Mouse (Mus musculus): ENCODE measurements around the gene Ccnjl.

The Ccnjl gene

DNA sequence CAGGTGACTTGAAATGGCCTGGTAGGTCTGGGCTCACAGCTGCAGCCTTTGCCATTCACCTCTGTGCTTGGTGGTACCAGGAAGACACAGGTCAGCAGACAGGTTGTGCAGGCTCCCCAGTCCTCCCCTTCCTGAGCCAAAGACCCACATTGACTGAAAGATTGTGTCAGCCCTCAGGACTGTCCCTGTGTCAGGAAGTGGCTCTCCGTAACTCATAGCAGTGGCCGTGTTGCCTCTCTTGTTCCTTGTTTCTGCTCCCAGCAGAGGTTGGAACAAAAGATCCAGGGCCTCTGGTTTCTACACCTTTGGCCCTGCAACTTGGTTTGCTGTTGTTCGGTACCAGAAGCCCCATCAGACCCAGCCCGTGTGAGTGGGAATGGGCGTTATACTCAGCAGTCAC, 40.6 kb downstream of the Ccnjl start:
- DNase-seq (ENCODE audit: low spot score): no peak

GRCm38 (mm10) chr11:43569595-43569994, 41.0 kb downstream of the Ccnjl start:
- no peak for DNase-seq (ENCODE audit: low spot score)

DNA sequence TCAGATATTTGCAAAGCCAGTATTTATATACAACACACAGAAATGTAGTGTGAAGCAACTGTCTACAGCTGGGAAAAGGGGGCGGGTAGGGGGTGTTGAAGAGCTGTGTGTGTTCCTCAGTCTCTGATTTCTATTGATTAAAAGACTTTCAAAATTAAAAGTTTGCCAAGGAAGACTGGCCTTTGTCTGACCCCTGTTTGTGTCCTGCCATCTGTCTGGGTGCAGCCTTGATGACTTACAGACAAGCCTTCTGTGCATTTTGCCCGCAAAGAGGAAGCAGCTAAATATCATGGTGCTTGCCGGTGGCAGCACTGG, 46.4 kb downstream of the Ccnjl start:
- DNase-seq (ENCODE audit: low spot score): no peak

DNA sequence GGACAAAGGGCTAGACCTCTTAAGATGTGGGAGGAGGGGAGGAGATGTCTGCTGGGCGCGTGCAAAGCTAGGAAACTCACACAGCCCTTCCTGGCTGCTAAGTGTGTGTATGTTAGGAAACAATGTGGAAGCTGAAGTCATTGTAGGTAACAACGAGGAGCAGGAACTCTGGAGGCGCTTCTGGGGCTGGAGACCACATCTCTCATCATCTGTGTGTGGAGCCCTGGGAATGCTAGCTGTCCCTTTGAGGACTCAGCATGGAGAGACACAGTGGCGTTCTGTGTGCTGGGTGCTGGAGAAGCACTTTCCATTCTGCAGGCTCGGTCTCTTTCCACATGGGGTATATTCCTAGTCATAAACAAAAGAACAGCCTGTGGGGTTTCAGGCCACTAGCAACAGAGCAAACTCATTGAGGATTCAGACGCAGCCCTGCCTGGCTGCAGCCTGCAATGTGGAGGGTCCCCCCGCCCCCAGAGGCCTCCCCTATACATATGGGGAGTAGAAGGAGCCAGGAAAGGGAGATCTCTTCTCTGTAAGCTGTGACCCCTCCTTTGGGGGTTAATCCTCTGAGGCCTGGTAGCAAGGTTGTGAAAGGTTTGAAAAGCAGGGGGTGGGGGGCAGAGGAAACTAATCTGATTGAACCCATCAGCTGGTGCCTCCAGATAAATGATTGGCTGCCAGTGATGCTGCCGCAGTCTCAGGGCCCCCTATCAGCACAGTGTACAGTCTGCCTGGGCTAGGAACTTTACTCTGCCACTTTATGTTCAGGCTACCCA, 47.0 kb downstream of the Ccnjl start:
- DNase-seq (ENCODE audit: low spot score): no peak

DNA sequence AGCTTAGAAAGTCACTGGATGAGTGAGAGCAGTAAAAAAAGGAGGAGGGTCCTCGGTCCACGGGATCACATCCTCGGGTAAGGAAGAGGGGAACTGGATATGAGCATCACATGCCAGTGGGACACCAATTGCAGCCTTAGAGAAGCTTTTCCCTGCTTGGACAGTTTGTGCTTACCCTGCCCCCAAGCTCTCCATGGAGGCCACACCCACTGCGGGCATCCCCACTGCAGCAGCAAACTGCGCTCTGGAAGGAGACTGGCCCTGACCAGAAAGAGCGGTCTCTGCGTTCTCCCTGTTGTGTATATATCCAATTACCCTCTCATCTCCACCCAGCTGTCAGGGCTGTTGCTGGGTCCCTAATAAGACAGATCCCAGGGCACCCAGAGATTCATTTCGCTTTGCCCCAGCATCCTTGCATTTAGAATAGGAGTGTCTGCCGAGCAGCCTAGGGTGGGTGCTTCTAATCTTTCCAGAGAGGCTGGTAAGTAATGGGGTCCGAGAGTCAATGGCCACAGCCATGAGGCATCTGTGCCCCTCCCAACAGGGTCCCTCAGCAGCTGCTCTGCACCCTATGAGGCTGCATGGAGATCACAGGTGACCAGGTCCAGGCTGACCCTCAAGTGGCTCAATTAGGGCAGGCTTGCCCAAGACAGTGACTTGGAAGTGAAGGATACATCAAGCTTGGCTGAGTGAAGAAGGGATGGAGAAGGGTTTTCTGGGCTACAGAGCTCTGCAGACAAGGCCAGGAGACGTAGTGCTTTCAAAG, 49.3 kb downstream of the Ccnjl start:
- DNase-seq (ENCODE audit: low spot score): no peak

DNA sequence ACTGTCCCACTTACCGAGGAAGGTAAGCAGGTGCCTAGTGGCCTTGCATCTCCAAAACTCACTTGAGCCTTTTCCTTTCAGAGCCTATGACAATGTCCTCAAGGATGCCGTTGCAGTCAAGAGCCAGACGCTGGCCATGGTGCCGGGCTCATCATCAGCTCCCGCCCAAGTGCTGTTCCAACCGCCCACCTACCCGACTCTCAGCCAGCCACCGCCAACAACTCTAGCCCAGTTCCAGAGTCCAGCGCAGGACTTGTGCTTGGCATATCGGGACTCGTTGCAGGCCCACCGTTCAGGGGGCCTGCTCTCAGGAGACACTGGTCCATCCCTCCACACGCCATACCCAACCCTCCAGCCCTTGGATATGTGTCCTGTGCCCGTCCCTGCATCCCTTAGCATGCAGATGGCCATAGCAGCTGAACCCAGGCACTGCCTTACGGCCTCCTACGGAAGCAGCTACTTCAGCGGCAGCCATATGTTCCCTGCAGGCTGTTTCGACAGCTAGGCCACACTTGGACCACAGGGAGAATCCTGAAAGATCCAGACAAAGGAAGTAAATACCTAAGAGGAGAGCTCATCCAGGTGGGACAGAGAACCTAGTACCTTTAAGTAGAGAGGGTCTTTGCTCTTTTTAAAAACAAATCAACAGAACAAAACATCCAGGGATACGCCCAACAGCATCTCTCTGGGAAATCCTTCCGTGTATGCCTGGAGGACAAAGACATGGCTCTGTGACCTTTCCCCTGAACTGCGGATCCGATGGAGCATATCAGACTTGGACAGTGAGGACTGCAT, 56.8 kb downstream of the Ccnjl start:
- DNase-seq (ENCODE audit: low spot score): no peak

GRCm38 (mm10) chr11:43586324-43587090, 57.9 kb downstream of the Ccnjl start, which contains the start of gene 4933415A04Rik:
Gene 4933415A04Rik, plus strand, starts transcription at chr11:43587040.
- peak; percentile 40 for DNase-seq (ENCODE audit: low spot score)

DNA sequence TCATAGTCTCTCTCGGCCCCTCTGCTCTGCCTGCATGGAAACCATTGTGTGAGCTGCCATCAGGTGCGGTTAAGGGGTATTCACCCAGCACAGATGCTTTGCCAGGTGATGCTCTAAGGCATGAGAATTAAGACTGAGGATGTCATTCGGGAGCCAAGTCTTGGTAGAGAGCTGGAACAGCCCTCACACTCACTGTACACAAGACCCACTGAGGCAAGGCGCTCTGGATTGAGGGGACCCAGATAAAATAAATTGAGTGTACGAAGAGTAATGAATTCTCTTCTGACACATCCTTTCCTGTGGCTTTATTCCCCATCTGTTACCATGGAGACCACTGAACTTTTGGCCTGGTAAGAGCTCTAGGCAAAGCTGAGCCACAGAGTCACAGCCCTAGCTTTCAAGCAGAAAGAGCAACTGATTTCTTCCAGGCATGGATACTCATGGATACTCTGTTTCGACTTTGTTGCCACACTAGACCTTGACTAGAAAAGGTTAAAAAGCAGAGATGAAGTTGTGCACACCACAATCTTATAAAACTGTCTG, 61.0 kb downstream of the Ccnjl start:
- DNase-seq (ENCODE audit: low spot score): no peak

GRCm38 (mm10) chr11:43601440-43601839, 72.9 kb downstream of the Ccnjl start, which contains the start of gene Fabp6:
Gene Fabp6, minus strand, starts transcription at chr11:43601540.
- no peak for DNase-seq (ENCODE audit: low spot score)

DNA sequence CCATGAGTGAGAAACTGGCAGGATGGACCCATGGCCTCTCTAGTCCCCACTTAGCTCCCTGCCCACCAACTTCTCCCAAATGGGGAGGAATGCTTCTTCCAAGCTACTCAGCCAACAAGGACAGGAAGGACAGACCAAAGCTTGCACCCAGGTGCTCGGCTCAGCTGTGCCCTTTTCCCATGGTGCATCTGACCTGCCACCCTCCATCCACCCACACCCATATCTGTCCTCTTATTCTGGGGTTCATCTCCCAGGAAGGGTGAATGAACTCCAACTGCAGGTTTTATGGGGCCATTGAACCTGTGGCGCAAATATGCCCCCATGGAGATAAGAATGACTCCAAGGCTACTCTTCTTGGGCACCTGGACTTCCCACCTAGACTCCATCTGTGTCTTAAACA, 75.6 kb downstream of the Ccnjl start:
- no peak for DNase-seq (ENCODE audit: low spot score)

DNA sequence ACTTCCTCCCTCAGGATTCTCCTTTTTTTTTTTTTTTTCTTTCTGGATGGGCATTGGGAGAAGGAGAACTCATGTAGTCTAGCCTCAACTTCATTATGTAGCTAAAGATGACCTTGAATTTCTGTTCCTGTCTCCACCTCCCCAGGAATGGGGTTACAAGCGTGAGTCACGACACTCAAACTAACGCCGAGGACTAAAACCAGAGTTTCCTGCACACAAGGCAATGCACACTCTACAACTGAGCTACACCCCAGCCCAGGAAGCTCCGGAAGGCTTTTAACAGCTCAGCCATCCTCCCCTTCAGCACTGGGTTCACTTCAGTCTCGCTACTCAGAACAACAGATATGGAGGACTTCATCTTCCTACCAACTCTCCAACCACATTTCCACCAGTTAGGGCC, 76.3 kb downstream of the Ccnjl start:
- DNase-seq (ENCODE audit: low spot score): no peak

GRCm38 (mm10) chr11:43605859-43606258, 77.3 kb downstream of the Ccnjl start:
- no peak for DNase-seq (ENCODE audit: low spot score)

DNA sequence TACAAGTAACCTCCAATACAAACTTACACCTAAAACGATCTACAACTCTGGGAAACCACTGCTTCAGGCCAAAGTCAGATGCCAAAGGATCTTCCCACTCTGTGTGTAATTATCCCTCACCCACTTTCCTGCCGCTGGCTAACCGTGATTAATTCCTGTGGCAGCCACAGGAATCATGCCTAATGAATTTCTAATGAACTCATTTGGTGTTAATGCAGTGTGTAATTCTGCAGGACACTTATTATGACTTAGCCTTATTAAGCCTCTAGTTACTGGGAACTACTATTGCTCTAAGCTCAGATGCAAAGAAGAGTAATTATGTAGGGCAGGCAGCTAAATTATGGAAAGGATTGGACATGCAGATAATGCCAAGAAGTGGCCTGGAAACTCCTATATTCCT, 79.9 kb downstream of the Ccnjl start:
- no peak for DNase-seq (ENCODE audit: low spot score)

DNA sequence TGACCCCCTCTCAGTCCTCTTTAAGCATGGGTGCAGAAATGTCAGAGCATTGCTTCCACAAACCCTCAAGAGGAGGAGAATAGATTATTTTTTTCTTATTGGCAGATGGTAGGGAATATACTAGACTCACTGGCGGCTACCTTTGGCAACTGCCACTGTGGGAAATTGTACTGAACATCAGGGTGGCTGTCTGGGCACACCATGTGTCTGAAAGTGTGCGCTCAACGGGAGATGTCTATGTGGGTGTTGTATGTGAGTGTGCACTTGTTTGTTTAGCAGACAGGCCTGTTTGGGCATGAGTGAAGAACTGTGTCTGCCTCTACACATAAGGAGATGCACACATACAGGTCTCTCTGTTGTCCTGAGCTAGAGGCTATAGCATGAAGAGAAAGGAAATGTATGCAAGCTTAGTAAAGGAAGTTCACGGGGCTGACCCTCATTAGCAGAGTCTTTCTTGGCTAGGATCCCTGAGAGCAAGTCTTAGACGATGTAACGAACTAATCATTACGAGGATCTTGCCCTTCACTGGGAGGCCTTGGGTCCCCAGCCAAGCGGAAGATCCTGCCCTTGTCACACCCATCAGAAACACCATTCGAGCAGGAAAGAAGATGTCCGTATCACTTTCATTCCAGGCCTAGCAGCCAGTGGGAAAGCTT, 81.5 kb downstream of the Ccnjl start:
- DNase-seq (ENCODE audit: low spot score): no peak

- DNase-seq (ENCODE audit: low spot score): no peak
These were observed 82.1 kb downstream of the Ccnjl start for GRCm38 (mm10) chr11:43610662-43611033.

DNA sequence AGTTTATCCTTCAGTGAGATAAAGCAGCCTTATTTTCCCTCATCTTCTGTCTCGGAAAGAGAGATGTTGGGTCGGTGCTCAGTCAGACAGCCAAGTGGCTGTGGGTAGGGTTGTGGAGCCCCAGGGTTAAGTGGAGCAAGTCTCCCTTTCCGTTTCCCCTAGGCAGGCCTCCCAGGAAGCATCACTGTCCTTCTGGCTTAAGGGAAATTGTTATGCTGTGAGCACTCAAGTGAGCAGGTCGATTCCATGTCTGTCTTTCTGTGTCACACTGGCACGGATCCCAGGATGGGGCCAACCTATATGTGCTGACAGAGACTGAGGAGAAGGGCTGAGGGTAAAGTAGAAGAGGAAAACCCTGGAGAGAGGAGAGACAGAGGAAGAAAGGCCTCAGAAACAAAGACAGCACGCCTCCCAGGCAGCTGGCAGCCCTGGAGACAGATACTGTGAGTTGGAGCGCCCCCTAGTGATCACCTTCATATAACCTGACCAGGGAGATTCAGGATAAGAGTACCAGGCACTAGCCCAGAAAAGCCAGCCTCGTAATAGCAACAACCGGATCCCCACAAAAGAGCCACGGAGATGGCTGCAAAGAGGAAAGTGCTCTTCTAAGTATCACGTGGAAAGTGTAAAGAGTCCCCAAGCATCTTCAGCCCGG, 84.4 kb downstream of the Ccnjl start:
- DNase-seq (ENCODE audit: low spot score): peak; percentile 80

- DNase-seq (ENCODE audit: low spot score): no peak
These were observed 89.3 kb downstream of the Ccnjl start for GRCm38 (mm10) chr11:43617924-43618323.

- DNase-seq (ENCODE audit: low spot score): no peak
These were observed 89.8 kb downstream of the Ccnjl start for GRCm38 (mm10) chr11:43618403-43618802.

GRCm38 (mm10) chr11:43621769-43622168, 93.2 kb downstream of the Ccnjl start:
- DNase-seq (ENCODE audit: low spot score): no peak

DNA sequence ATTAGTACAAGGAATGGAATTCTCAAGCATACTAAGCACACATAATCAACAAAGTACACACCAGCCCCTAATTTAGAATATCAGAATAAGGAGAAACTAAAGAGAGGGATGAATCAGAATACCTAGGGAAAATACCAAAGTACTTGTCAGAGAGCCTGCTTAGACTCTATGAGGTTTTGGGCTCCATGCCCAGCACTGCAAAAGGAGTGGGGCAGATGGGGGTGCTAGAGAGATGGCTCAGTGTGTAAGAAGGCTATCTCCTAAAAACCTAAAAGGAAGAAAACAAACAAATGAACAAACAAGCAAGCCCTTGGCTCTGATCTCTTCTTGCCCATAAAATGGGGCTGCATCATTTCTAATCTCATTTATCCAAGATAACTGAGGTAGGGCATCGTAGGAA, 95.8 kb downstream of the Ccnjl start:
- no peak for DNase-seq (ENCODE audit: low spot score)
